Mouse (Mus musculus): Measurements from ENCODE around the gene Tdrd3. TPM values are rescaled to one million over a fixed set of nuclear protein-coding genes. Genes with fewer than 3 reads are reported as not detected.

The Tdrd3 gene
- polyA plus RNA-seq, 1 experiment = 4.9 TPM

- no peaks in the 10 kb centered on the region for H3K79me2 ChIP-seq (ENCODE audit: control insufficient read depth, insufficient read depth)
- TF ChIP-seq MAX (IDR thresholded peaks at IDR 0.05) (no peak), USF1 (IDR thresholded peaks at IDR 0.05; ENCODE audit: low read depth) (no peak), MYOG (IDR thresholded peaks at IDR 0.05; ENCODE audit: control insufficient read depth, extremely low read depth, insufficient read length) (no peak), FOSL1 (IDR thresholded peaks at IDR 0.05; ENCODE audit: insufficient read depth, low read length, poor library complexity, severe bottlenecking) (no peak), CTCF (IDR thresholded peaks at IDR 0.05; ENCODE audit: control insufficient read depth, insufficient read depth, insufficient read length) (no peak), CEBPB (IDR thresholded peaks at IDR 0.05; ENCODE audit: low read depth) (no peak), MYOD1 (IDR thresholded peaks at IDR 0.05; ENCODE audit: control insufficient read depth, insufficient read length, low read depth) (no peak)
Measured at GRCm38 (mm10) chr14:87497955-87498594, 81.6 kb downstream of the Tdrd3 start.

GRCm38 (mm10) chr14:87505924-87506323 is 89.5 kb downstream of the Tdrd3 start:
- no peak overlapping the region for H3ac ChIP-seq (ENCODE audit: control insufficient read depth, insufficient read length, low read depth)
- no peaks in the 10 kb centered on the region for H3K79me2 ChIP-seq (ENCODE audit: control insufficient read depth, insufficient read depth)
- no peak overlapping the region for H3K4me3 ChIP-seq (ENCODE audit: insufficient read depth, poor library complexity, severe bottlenecking)
- H3K36me3 ChIP-seq (ENCODE audit: control insufficient read depth, insufficient read depth) = peaks cover 8% of the 10 kb centered on the region
- H3K27me3 ChIP-seq (ENCODE audit: control insufficient read depth, insufficient read depth, insufficient read length) = no peaks in the 10 kb centered on the region
- no peaks in the 10 kb centered on the region for H3K79me3 ChIP-seq (ENCODE audit: low read depth)
- no peak for TF ChIP-seq MAX (IDR thresholded peaks at IDR 0.05)
- TF ChIP-seq CEBPB (IDR thresholded peaks at IDR 0.05; ENCODE audit: low read depth) = no peak
- no peak for TF ChIP-seq MYOD1 (IDR thresholded peaks at IDR 0.05; ENCODE audit: control insufficient read depth, insufficient read length, low read depth)
- TF ChIP-seq FOSL1 (IDR thresholded peaks at IDR 0.05; ENCODE audit: insufficient read depth, low read length, poor library complexity, severe bottlenecking) = no peak
- TF ChIP-seq USF1 (IDR thresholded peaks at IDR 0.05; ENCODE audit: low read depth) = no peak
- no peak for TF ChIP-seq MYOG (IDR thresholded peaks at IDR 0.05; ENCODE audit: control insufficient read depth, extremely low read depth, insufficient read length)
- no peak for TF ChIP-seq CTCF (IDR thresholded peaks at IDR 0.05; ENCODE audit: control insufficient read depth, insufficient read depth, insufficient read length)

More at GRCm38 (mm10) chr14:87497955-87498594, 81.6 kb downstream of the Tdrd3 start:
- Histone ChIP-seq H3K36me3 (ENCODE audit: control insufficient read depth, insufficient read depth) (peaks cover 3% of the 10 kb centered on the region), H3ac (ENCODE audit: control insufficient read depth, insufficient read length, low read depth) (no peak overlapping the region), H3K79me3 (ENCODE audit: low read depth) (no peaks in the 10 kb centered on the region), H3K4me3 (ENCODE audit: insufficient read depth, poor library complexity, severe bottlenecking) (no peak overlapping the region), H3K27me3 (ENCODE audit: control insufficient read depth, insufficient read depth, insufficient read length) (no peaks in the 10 kb centered on the region)

- H3K27me3 ChIP-seq (ENCODE audit: control insufficient read depth, insufficient read depth, insufficient read length) = no peaks in the 10 kb centered on the region
- TF ChIP-seq FOSL1 (IDR thresholded peaks at IDR 0.05; ENCODE audit: insufficient read depth, low read length, poor library complexity, severe bottlenecking) = no peak
- TF ChIP-seq USF1 (IDR thresholded peaks at IDR 0.05; ENCODE audit: low read depth) = no peak
- no peak for TF ChIP-seq MYOG (IDR thresholded peaks at IDR 0.05; ENCODE audit: control insufficient read depth, extremely low read depth, insufficient read length)
- TF ChIP-seq MYOD1 (IDR thresholded peaks at IDR 0.05; ENCODE audit: control insufficient read depth, insufficient read length, low read depth) = no peak
- no peak for TF ChIP-seq CTCF (IDR thresholded peaks at IDR 0.05; ENCODE audit: control insufficient read depth, insufficient read depth, insufficient read length)
- no peak for TF ChIP-seq CEBPB (IDR thresholded peaks at IDR 0.05; ENCODE audit: low read depth)
- no peak for TF ChIP-seq MAX (IDR thresholded peaks at IDR 0.05)
- no peak overlapping the region for H3K4me3 ChIP-seq (ENCODE audit: insufficient read depth, poor library complexity, severe bottlenecking)
- H3ac ChIP-seq (ENCODE audit: control insufficient read depth, insufficient read length, low read depth) = no peak overlapping the region
- H3K36me3 ChIP-seq (ENCODE audit: control insufficient read depth, insufficient read depth) = peaks cover 18% of the 10 kb centered on the region
- H3K79me3 ChIP-seq (ENCODE audit: low read depth) = no peaks in the 10 kb centered on the region
- H3K79me2 ChIP-seq (ENCODE audit: control insufficient read depth, insufficient read depth) = no peaks in the 10 kb centered on the region
Measured at GRCm38 (mm10) chr14:87515281-87515680, 98.8 kb downstream of the Tdrd3 start.

GRCm38 (mm10) chr14:87517381-87517780 is 100.9 kb downstream of the Tdrd3 start:
- Histone ChIP-seq H3K79me2 (ENCODE audit: control insufficient read depth, insufficient read depth) (no peaks in the 10 kb centered on the region), H3K79me3 (ENCODE audit: low read depth) (no peaks in the 10 kb centered on the region), H3ac (ENCODE audit: control insufficient read depth, insufficient read length, low read depth) (no peak overlapping the region), H3K27me3 (ENCODE audit: control insufficient read depth, insufficient read depth, insufficient read length) (no peaks in the 10 kb centered on the region), H3K4me3 (ENCODE audit: insufficient read depth, poor library complexity, severe bottlenecking) (no peak overlapping the region), H3K36me3 (ENCODE audit: control insufficient read depth, insufficient read depth) (peaks cover 15% of the 10 kb centered on the region)
- TF ChIP-seq FOSL1 (IDR thresholded peaks at IDR 0.05; ENCODE audit: insufficient read depth, low read length, poor library complexity, severe bottlenecking) = no peak
- TF ChIP-seq USF1 (IDR thresholded peaks at IDR 0.05; ENCODE audit: low read depth) = no peak
- TF ChIP-seq CEBPB (IDR thresholded peaks at IDR 0.05; ENCODE audit: low read depth) = no peak
- TF ChIP-seq MYOG (IDR thresholded peaks at IDR 0.05; ENCODE audit: control insufficient read depth, extremely low read depth, insufficient read length) = no peak
- TF ChIP-seq MAX (IDR thresholded peaks at IDR 0.05) = no peak
- TF ChIP-seq CTCF (IDR thresholded peaks at IDR 0.05; ENCODE audit: control insufficient read depth, insufficient read depth, insufficient read length) = no peak
- TF ChIP-seq MYOD1 (IDR thresholded peaks at IDR 0.05; ENCODE audit: control insufficient read depth, insufficient read length, low read depth) = no peak

DNA sequence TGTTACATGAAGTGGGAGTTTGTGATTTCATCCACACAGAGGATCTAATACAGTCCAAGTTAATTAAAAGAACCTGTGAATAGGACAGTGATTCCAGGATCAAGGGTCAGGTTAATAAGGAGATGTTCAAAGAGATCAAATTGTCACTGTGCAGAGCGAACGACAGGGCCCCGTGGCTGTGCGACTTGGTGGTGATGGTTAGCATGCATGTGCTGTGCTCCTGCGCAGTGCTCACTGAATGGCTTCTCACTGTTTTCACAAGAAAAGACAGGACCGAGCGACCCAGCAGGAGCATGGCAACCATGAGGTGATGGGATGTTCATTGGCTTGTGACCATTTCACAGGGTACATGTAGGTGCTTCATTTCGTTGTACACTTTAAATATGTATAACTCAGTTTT is 115.4 kb downstream of the Tdrd3 start:
- no peak overlapping the region for H3K4me3 ChIP-seq (ENCODE audit: insufficient read depth, poor library complexity, severe bottlenecking)
- H3K36me3 ChIP-seq (ENCODE audit: control insufficient read depth, insufficient read depth) = no peaks in the 10 kb centered on the region
- no peak for TF ChIP-seq CEBPB (IDR thresholded peaks at IDR 0.05; ENCODE audit: low read depth)
- TF ChIP-seq FOSL1 (IDR thresholded peaks at IDR 0.05; ENCODE audit: insufficient read depth, low read length, poor library complexity, severe bottlenecking) = no peak
- no peak for TF ChIP-seq MYOD1 (IDR thresholded peaks at IDR 0.05; ENCODE audit: control insufficient read depth, insufficient read length, low read depth)
- TF ChIP-seq USF1 (IDR thresholded peaks at IDR 0.05; ENCODE audit: low read depth) = no peak
- no peak for TF ChIP-seq MYOG (IDR thresholded peaks at IDR 0.05; ENCODE audit: control insufficient read depth, extremely low read depth, insufficient read length)
- no peak for TF ChIP-seq CTCF (IDR thresholded peaks at IDR 0.05; ENCODE audit: control insufficient read depth, insufficient read depth, insufficient read length)
- no peak for TF ChIP-seq MAX (IDR thresholded peaks at IDR 0.05)
- no peak overlapping the region for H3ac ChIP-seq (ENCODE audit: control insufficient read depth, insufficient read length, low read depth)
- H3K27me3 ChIP-seq (ENCODE audit: control insufficient read depth, insufficient read depth, insufficient read length) = no peaks in the 10 kb centered on the region
- no peaks in the 10 kb centered on the region for H3K79me2 ChIP-seq (ENCODE audit: control insufficient read depth, insufficient read depth)
- H3K79me3 ChIP-seq (ENCODE audit: low read depth) = no peaks in the 10 kb centered on the region

Measured in C2C12 (cell line).